Mouse (Mus musculus): Measurements from ENCODE around the gene Abcg1.

- TF ChIP-seq POLR2A (IDR thresholded peaks at IDR 0.05; ENCODE audit: borderline replicate concordance, extremely low read depth, insufficient read depth, insufficient read length, poor library complexity, severe bottlenecking) (no peak), CTCF (IDR thresholded peaks at IDR 0.05; ENCODE audit: borderline replicate concordance, extremely low read depth, insufficient read depth, insufficient read length) (no peak)
Observed at GRCm38 (mm10) chr17:31020078-31020477, 37.4 kb upstream of the Abcg1 start.
